Mouse (Mus musculus) embryonic facial prominence, embryonic 11.5 days (tissue): ENCODE measurements at regions not wholly inside any gene's neighbourhood (a gene's known extent, or its start where the extent isn't known, plus 50 kb on each side); places are given as distances from the start of the nearest gene placed in this dataset.

ENCODE experiments used
- ATAC-seq: fragments of 200-750 bp; cut with Nextera tagmentation; replicated peaks from 2 replicates; pipeline ENCODE4 v1.8.0; 2017; ENCODE audit warnings: low read depth; ENCODE audit not compliant: insufficient number of reproducible peaks, low FRiP score, low TSS enrichment
- DNase-seq: peaks from one replicate; pipeline ENCODE4 v3.0.0-alpha.2; 2015; ENCODE audit warnings: low spot score
- H3K27ac ChIP-seq: fragments of 300-500 bp; sonication (generic); replicated peaks from 2 replicates; pipeline ENCODE4 v1.5.1; 2014; ENCODE audit warnings: mild to moderate bottlenecking, low read depth, low read length, control low read depth
- H3K27me3 ChIP-seq: fragments of 300-500 bp; sonication (generic); 2 replicates; pipeline ENCODE4 v1.6.1; 2014; ENCODE audit warnings: mild to moderate bottlenecking, low read length, moderate library complexity, mixed read lengths; ENCODE audit not compliant: control insufficient read depth, insufficient read depth
- H3K36me3 ChIP-seq: fragments of 300-500 bp; sonication (generic); replicated peaks from 2 replicates; pipeline ENCODE4 v1.6.1; 2014; ENCODE audit warnings: low read depth, mild to moderate bottlenecking, low read length, moderate library complexity, mixed read lengths; ENCODE audit not compliant: control insufficient read depth, insufficient read depth
- H3K4me1 ChIP-seq: fragments of 300-500 bp; sonication (generic); 2 replicates; pipeline ENCODE4 v1.6.1; 2014; ENCODE audit warnings: low read length, mixed read lengths; ENCODE audit not compliant: control insufficient read depth, insufficient read depth
- H3K4me2 ChIP-seq: fragments of 300-500 bp; sonication (generic); 2 replicates; pipeline ENCODE4 v1.6.1; 2014; ENCODE audit warnings: low read depth, mild to moderate bottlenecking, control low read depth, low read length, moderate library complexity
- H3K4me3 ChIP-seq: fragments of 300-500 bp; sonication (generic); 2 replicates; pipeline ENCODE4 v1.5.1; 2014; ENCODE audit warnings: low read depth, low read length, control low read depth
- H3K9ac ChIP-seq: fragments of 300-500 bp; sonication (generic); replicated peaks from 2 replicates; pipeline ENCODE4 v1.6.1; 2014; ENCODE audit warnings: mild to moderate bottlenecking, control low read depth, low read length
- H3K9me3 ChIP-seq: fragments of 300-500 bp; sonication (generic); replicated peaks from 2 replicates; pipeline ENCODE4 v1.6.1; 2016; ENCODE audit warnings: mild to moderate bottlenecking, low read length, inconsistent platforms, mixed read lengths; ENCODE audit not compliant: control insufficient read depth
- WGBS: fragments of 180-500 bp; shearing (Covaris S2); extraction: QIAGEN DNeasy Blood & Tissue Kit; methylation state at CpG from one replicate; pipeline ENCODE4 v1.1.7; 2014; 5-methylcytosine and 5-hydroxymethylcytosine counted together

GRCm38 (mm10) chr8:39218716-39219115 lies 1456.2 kb upstream of the Adam24 start:
- Histone ChIP-seq H3K36me3 (no peaks in the 10 kb centered on the region), H3K4me1 (no peaks in the 10 kb centered on the region), H3K27ac (no peak overlapping the region), H3K9me3 (no peaks in the 10 kb centered on the region), H3K9ac (no peak overlapping the region), H3K27me3 (no peaks in the 10 kb centered on the region), H3K4me2 (no peak overlapping the region), H3K4me3 (no peak overlapping the region)
- 79% methylated on average over 1 of the region's 1 CpGs for WGBS
- DNase-seq (no peak), ATAC-seq (no peak)

GRCm38 (mm10) chr8:39227239-39227638 lies 1447.6 kb upstream of the Adam24 start:
- no peak for DNase-seq
- no peak for ATAC-seq
- H3K36me3 ChIP-seq: no peaks in the 10 kb centered on the region
- no peak overlapping the region for H3K4me3 ChIP-seq
- H3K27me3 ChIP-seq: no peaks in the 10 kb centered on the region
- H3K27ac ChIP-seq: no peak overlapping the region
- H3K4me1 ChIP-seq: no peaks in the 10 kb centered on the region
- H3K9me3 ChIP-seq: no peaks in the 10 kb centered on the region
- no peak overlapping the region for H3K4me2 ChIP-seq
- H3K9ac ChIP-seq: no peak overlapping the region

- H3K4me1 ChIP-seq: no peaks in the 10 kb centered on the region
- no peak overlapping the region for H3K27ac ChIP-seq
- no peaks in the 10 kb centered on the region for H3K9me3 ChIP-seq
- H3K4me3 ChIP-seq: no peak overlapping the region
- 73% methylated on average over 5 of the region's 5 CpGs for WGBS
- H3K27me3 ChIP-seq: no peaks in the 10 kb centered on the region
- H3K9ac ChIP-seq: no peak overlapping the region
- ATAC-seq: no peak
- DNase-seq: no peak
- H3K4me2 ChIP-seq: no peak overlapping the region
- H3K36me3 ChIP-seq: no peaks in the 10 kb centered on the region
Observed at GRCm38 (mm10) chr8:39268970-39269497, 1405.8 kb upstream of the Adam24 start.

- DNase-seq (no peak), ATAC-seq (no peak)
- H3K9ac ChIP-seq: no peak overlapping the region
- H3K27ac ChIP-seq: no peak overlapping the region
- WGBS: 20% methylated on average over 12 of the region's 12 CpGs
- H3K4me1 ChIP-seq: no peaks in the 10 kb centered on the region
- H3K4me3 ChIP-seq: no peak overlapping the region
- H3K36me3 ChIP-seq: no peaks in the 10 kb centered on the region
- no peak overlapping the region for H3K4me2 ChIP-seq
- H3K27me3 ChIP-seq: no peaks in the 10 kb centered on the region
- no peaks in the 10 kb centered on the region for H3K9me3 ChIP-seq
Observed at GRCm38 (mm10) chr8:39297548-39298306, 1377.2 kb upstream of the Adam24 start.

GRCm38 (mm10) chr8:39303742-39304336 lies 1371.0 kb upstream of the Adam24 start:
- Histone ChIP-seq H3K4me1 (no peaks in the 10 kb centered on the region), H3K4me3 (no peak overlapping the region), H3K27me3 (no peaks in the 10 kb centered on the region), H3K27ac (no peak overlapping the region), H3K36me3 (no peaks in the 10 kb centered on the region), H3K9ac (no peak overlapping the region), H3K4me2 (no peak overlapping the region), H3K9me3 (no peaks in the 10 kb centered on the region)
- 79% methylated on average over 6 of the region's 6 CpGs for WGBS
- DNase-seq (no peak), ATAC-seq (no peak)

- Histone ChIP-seq H3K4me2 (no peak overlapping the region), H3K27ac (no peak overlapping the region), H3K36me3 (no peaks in the 10 kb centered on the region), H3K4me3 (no peak overlapping the region), H3K9ac (no peak overlapping the region), H3K9me3 (no peaks in the 10 kb centered on the region), H3K27me3 (no peaks in the 10 kb centered on the region), H3K4me1 (no peaks in the 10 kb centered on the region)
- DNase-seq: no peak
- WGBS: 61% methylated on average over 3 of the region's 3 CpGs
- no peak for ATAC-seq
Observed at GRCm38 (mm10) chr8:39313854-39314253, 1361.0 kb upstream of the Adam24 start.

- Histone ChIP-seq H3K4me3 (no peak overlapping the region), H3K4me1 (no peaks in the 10 kb centered on the region), H3K36me3 (no peaks in the 10 kb centered on the region), H3K27me3 (no peaks in the 10 kb centered on the region), H3K9ac (no peak overlapping the region), H3K9me3 (no peaks in the 10 kb centered on the region), H3K27ac (no peak overlapping the region), H3K4me2 (no peak overlapping the region)
- ATAC-seq (no peak), DNase-seq (no peak)
- WGBS: 78% methylated on average over 10 of the region's 10 CpGs
Observed at GRCm38 (mm10) chr8:39315521-39316233, 1359.2 kb upstream of the Adam24 start.

GRCm38 (mm10) chr8:39316234-39316568 lies 1358.7 kb upstream of the Adam24 start:
- ATAC-seq: no peak
- H3K27ac ChIP-seq: no peak overlapping the region
- no peaks in the 10 kb centered on the region for H3K4me1 ChIP-seq
- no peak overlapping the region for H3K4me3 ChIP-seq
- H3K27me3 ChIP-seq: no peaks in the 10 kb centered on the region
- DNase-seq: peak; percentile 16
- H3K9ac ChIP-seq: no peak overlapping the region
- no peaks in the 10 kb centered on the region for H3K36me3 ChIP-seq
- no peak overlapping the region for H3K4me2 ChIP-seq
- 35% methylated on average over 4 of the region's 4 CpGs for WGBS
- H3K9me3 ChIP-seq: no peaks in the 10 kb centered on the region
